Mouse (Mus musculus) right cerebral cortex, postnatal 36 days (tissue): ENCODE results near the gene Gm21976.

Source experiments
- DNase-seq, 2 experiments: peaks; one replicate each; pipeline ENCODE4 v3.0.0; 2022; ENCODE audit warnings: low spot score in 2 of 2, mixed read lengths in 1 of 2

Gene Gm21976

GRCm38 (mm10) chr13:98297883-98298482 is 18.3 kb downstream of the Gm21976 start:
- no peak for DNase-seq

GRCm38 (mm10) chr13:98298833-98299758 is 19.4 kb downstream of the Gm21976 start:
- peak; percentile 55 to 70 for DNase-seq

- DNase-seq = no peak
Observed at GRCm38 (mm10) chr13:98305257-98305656, 25.6 kb downstream of the Gm21976 start.

- DNase-seq = no peak
Observed at GRCm38 (mm10) chr13:98306393-98306792, 26.7 kb downstream of the Gm21976 start.

GRCm38 (mm10) chr13:98306852-98307475 is 27.3 kb downstream of the Gm21976 start:
- DNase-seq = peak in 1 of 2 experiments; percentile 14

GRCm38 (mm10) chr13:98308004-98308403 is 28.3 kb downstream of the Gm21976 start:
- no peak for DNase-seq

- DNase-seq = no peak
Observed at GRCm38 (mm10) chr13:98308724-98309123, 29.0 kb downstream of the Gm21976 start.

- DNase-seq = no peak
Observed at GRCm38 (mm10) chr13:98311597-98311996, 31.9 kb downstream of the Gm21976 start.

- no peak for DNase-seq
Observed at GRCm38 (mm10) chr13:98313631-98314030, 33.9 kb downstream of the Gm21976 start.

GRCm38 (mm10) chr13:98315124-98315523 is 35.4 kb downstream of the Gm21976 start:
- no peak for DNase-seq

GRCm38 (mm10) chr13:98316140-98316479 is 36.4 kb downstream of the Gm21976 start:
- no peak for DNase-seq

- DNase-seq = peak; percentile 90 to 92
Observed at GRCm38 (mm10) chr13:98316480-98317245, 37.0 kb downstream of the Gm21976 start, which contains the start of gene Btf3. Btf3 (minus strand) TSS chr13:98317006.

GRCm38 (mm10) chr13:98317246-98317677 is 37.6 kb downstream of the Gm21976 start:
- DNase-seq = no peak

- no peak for DNase-seq
Observed at GRCm38 (mm10) chr13:98317911-98318310, 38.2 kb downstream of the Gm21976 start.

GRCm38 (mm10) chr13:98325034-98325433 is 45.3 kb downstream of the Gm21976 start:
- no peak for DNase-seq

- no peak for DNase-seq
Observed at GRCm38 (mm10) chr13:98332106-98332505, 52.4 kb downstream of the Gm21976 start.

GRCm38 (mm10) chr13:98336205-98336604 is 56.5 kb downstream of the Gm21976 start:
- no peak for DNase-seq

GRCm38 (mm10) chr13:98340506-98340905 is 60.8 kb downstream of the Gm21976 start:
- no peak for DNase-seq

GRCm38 (mm10) chr13:98349491-98349890 is 69.8 kb downstream of the Gm21976 start:
- DNase-seq = no peak

- no peak for DNase-seq
Observed at GRCm38 (mm10) chr13:98351527-98351926, 71.8 kb downstream of the Gm21976 start.

GRCm38 (mm10) chr13:98352381-98352975 is 72.8 kb downstream of the Gm21976 start:
- no peak for DNase-seq
